Mouse (Mus musculus) adrenal gland, postnatal 36 days (tissue): ENCODE measurements around the gene Uevld. TPM values are rescaled to one million over a fixed set of nuclear protein-coding genes. Genes with fewer than 3 reads are reported as not detected.
"Not testable (repeated sequence)": the region's sequence is repeated elsewhere in the genome, so short reads cannot be mapped to it uniquely, and the experiment has no call there.

Experiments used
- DNase-seq, 2 experiments: peaks; one replicate each; pipeline ENCODE4 v3.0.0; 2021; ENCODE audit warnings: mixed read lengths in 1 of 2
- total RNA-seq, 2 experiments: library from RNA; stranded (reverse); gene quantifications; 2 replicates each; pipeline ENCODE4 v1.2.3; 2021

The Uevld gene
- total RNA-seq, 2 experiments from 2014 or later, result 16.8 to 21.9 TPM

DNA sequence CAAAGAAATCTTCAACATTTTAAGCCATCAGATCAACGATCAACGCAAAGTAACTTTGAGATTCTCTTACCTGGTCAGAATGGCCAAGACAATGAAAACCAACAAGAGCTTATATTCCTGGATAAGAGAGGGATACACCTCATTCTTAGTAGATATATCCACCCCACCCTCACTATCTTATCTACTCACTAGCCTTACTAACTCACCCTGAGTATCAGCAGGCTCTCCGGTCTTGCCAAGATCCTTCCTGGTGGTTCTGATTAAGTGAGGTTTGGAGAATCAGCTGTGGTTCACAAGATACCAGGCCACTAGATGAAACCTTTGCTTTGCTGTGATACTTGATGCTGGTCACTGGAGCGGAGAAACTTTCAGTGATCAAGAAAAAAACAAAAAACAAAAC, 16.3 kb upstream of the Uevld start:
- no peak for DNase-seq

DNA sequence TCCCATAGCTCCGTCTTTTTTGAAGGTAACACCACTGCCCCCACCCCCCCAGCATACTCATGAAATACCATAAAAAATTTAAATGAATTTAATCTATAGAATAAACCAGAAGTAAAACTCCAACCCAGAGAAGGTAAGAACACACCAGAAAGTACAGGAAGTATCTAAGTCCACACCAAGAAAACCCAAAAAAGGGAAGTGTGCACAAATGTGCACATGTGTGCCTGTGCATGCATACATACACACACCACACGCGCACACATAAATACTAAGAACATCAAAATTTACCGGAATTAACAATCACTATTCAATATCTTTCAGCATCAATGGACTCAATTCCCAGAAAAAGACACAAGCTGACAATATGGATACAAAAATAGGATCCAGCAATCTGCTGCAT, 11.6 kb upstream of the Uevld start:
- DNase-seq, result no peak

DNA sequence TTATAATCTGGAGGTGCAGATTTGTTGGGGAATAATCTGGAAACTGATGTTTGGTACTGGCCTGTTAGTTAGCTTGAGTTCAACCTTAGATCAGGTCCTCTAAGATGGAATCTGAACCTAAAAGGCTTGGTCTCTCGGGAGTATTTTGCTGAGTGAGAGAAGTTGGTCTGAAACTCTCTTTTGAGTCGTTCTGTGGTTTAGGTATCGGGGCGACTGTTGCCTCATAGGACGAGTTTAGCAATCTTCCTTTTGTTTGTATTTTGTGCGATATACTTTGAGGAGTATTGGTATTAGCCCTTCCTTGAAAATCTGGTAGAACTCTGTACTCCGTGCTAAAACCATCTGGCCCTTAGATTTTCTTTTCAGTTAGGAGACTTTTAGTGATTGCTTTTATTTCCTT, 5.7 kb upstream of the Uevld start:
- DNase-seq, result no peak

DNA sequence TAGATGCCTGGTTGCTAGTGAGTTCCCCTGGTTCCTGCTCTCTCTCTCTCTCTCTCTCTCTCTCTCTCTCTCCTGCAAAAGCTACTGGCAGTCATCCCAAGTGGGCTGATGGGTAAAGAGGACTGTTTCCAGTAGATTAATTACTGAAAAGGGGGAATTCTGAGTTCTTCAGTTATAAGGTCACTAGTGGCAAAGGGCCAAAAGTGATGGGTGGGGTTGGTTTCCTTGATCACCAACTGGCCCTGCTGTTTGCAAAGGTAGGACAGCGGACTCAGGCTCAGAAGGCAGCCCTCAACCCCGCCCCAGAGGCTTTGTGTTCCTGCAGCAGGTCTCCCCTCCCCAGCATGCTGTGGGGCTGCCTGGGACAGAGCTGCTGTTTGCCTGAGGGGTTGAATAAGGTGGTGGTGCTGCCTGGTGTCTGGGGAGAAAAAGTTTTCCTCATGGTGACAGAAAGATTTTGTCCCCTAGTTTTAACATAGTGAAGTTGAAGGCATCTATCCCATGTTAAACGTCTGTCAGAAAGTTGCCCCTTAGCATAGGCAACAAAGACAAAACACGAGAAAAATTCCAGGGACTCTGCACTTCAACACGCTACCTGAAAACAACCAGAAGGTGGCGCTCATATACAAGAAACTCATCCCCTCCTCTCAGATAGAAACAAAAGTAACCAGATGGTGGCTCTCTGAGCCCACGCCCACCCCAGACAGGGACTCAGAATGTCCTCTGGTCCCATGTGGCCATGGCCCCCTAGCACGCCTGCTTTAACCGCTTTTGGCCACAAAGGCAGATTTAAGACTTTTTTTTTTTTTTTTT, 4.7 kb upstream of the Uevld start:
- DNase-seq, result peak; percentile 47 to 70

DNA sequence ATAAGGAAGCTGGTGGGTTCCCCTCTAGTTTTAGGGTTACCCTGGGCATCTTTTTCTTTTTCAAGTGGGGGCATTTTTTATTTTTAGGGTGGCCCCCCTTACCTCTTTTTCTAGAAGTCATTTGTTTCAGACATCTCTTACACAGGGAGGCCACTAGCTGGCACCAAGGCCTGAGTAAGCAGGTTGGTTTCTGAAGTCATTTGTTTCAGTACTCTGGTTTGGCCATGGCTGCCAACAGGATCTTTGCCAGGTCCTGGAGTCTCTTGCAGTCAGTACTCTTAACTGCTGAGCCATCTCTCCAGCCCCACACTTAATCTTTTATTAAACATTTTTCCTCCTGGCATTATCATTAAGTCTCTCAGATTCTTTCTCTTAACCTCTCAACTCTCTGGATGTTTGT, 3.8 kb upstream of the Uevld start:
- peak; percentile 34 to 46 for DNase-seq

DNA sequence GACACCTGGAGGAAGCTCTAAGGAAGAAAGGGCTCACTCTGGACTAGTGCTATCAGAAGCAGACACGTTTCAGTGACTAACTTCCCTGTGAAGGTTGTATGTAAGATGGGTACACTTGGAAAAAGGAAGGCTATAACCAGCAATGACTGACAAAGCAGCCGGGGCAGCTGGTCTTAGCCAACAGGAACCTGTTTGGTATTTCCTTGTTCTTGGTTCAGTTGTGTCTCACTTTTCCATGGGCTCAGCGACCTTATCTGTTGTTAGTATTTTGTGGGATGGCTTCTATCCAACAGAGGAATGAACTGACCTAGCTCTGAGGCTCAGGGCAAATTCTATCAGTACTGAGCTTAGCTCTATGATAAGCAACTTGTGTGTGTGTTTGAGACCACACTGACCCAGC, 2.7 kb upstream of the Uevld start:
- DNase-seq, result no peak

DNA sequence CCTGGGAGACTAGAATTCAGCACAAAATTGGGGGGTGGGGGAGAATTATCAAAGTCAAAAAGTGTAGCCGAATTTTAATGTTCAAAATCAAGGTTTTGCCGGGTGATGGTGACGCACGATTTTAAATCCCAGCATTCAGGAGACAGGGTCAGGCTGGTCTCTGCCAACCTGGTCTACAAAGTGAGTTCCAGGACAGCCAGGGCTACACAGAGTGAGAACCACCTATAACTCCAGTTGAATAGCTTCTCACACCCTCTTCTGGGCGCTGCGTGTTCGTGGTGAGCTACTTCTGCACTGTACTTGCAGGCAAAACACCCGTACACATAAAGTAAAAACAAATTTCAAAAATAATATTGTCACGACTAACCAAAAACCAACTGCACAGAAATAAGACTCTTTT, 526 bp upstream of the Uevld start:
- no peak for DNase-seq

DNA sequence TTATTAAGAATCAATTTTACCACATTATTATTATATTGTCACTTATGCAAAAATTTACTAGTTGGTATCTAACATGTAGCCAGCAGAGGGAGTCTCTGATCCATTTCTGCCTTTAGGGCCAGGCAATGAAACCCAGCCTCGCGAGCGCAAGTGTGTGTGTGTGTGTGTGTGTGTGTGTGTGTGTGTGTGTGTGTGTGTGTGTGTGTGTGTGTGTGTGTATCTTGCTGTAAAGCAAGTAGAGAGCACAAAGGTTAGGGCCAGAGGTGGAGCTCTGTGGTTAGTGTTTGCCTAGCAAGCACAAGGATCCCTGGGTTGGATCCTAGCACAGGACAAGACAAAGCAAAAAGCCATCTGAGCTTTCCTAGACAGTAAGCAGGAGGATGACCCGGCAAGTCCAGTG, 22.5 kb downstream of the Uevld start:
- DNase-seq, result peak; percentile 12 to 18

DNA sequence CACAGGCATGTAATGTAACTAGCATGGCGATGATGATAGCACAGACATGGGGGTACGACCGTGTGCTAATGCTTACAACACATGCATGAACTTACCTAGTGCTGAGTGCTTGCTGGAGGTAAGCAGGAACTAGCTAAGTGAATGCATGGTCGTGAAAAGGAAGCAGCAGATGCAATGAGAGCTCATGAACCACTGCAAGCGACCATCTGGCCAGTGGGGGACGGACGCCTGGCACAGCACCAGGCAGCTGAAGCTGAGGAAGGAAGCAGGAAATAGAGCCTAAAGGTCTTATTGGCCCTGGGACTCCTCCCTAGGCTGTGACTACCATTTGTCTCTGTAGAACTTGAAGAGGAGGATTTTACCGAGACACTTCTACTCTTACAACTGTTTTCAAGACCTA, 23.5 kb downstream of the Uevld start:
- DNase-seq, result no peak

DNA sequence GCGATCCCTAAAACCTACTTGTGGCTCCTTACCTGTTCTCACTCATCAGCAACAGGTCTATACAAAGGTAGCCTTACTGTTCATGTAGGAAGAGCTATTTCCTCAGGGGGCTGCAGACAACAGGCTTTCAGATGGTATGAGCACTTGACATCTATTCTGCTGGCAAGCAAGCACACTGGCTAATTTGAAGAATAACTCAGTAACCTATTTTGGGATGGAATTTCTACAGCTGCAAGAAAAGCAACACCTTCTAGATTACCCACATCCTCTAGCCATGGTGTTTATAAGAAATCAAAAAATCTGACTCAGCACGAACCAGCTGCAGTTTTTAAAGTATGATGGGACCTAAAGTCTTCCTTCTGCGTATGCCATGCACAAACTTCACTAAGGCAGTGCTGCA, 27.0 kb downstream of the Uevld start:
- DNase-seq, result no peak

DNA sequence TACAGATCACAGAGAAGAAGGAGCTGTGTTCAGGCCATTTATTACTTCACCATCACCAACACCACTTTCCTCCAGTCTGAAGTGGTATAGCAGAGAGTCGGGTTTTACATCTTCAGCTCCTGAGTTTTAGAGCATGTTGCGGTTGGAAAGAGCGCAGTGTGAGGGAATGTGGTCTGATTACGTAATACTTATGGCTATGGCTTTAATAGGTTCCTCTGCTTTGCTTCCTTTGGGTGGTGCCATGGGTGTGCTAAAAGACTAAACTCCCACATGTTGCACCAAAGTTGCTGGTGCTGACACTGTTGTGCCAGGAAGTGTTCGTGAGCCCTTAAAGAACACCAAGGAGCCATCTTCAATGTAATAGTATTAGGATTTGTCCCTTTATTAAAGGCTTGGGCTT, 30.0 kb downstream of the Uevld start:
- no peak for DNase-seq

DNA sequence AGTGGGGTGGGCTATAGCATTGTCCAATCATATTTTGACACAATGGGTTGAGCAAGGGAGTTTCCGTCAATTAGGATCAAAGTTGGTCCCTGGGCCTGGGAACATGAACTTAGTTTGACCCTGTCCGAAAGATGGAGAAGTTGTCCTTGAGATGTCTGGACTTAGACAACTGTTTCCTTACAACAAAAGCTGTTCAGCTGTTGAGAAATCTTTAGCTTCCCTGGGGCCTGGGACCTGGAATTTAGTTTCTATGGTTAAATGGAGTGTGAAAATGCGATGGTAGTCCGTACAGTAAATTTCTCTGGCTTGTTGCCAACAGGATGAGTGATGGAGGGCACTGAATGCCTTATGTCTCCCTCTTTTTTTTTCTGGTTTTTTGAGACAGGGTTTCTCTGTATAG, 36.3 kb downstream of the Uevld start:
- DNase-seq, result no peak

DNA sequence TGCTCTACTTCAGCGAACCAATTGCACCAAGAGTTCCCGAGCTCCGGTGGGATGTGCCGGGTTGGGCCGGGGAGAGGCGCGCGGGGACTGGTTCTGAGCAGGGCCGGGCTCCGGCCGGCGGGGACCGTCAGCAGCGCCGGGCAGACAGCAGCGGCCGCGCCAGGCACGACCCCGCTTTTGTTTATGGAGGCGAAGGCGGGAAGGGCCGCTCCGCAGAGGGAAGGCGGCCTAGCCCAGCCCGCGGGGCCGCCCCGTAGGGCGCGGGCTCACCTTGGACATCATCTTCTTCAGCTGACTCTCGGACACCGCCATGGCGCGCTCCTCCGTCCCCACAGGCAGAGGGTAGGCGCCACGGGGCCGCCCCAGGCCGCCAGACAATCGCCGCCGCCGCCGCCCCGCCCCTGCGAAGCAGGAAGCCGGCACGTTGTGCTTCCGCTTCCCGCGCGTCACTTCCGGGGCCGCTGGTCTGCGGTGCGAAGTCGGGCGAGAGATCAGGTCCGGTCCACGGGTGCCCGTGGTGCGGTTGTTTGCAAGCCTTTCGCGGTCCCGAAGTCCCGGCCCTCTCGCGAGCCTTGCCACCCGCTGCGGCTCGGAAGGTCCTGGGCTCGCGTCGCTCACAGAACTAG, 38.7 kb downstream of the Uevld start, which contains the start of gene Tsg101:
Tsg101 (minus strand) TSS at position 419 of the 626 bp plus-strand sequence.
- peak; percentile 96 to 98 for DNase-seq

DNA sequence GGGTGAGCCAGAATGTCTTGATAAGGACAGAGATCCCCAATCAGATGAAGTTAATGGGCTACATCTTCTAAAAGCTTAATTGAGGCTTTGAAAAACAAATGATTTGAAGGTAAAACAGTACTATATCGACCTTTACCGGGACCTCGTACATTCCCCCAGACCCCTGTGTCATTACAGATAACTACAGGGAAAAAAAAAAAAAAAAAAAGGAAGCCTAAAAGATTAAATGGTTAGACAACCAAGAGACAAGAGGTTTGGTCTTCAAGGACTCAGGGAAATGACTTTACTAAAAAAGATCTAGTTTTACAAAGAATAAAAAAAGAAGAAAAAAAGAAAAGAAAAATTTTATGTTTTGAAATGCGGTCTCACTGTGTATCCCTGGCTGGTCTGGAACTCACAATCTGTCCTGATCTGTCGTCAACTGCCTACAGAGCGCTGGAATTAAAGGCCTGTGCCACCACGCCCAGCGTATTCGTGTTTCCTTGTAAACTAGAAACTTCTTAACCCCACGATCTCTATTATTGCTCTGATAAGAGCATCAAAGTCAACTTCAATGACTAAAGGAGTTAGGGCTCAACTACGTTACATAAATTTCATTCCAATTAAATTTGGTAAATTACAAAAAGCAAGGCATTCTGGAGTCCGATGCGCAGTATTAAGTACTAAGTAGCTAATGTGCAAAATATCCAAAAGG, 39.5 kb downstream of the Uevld start:
- DNase-seq, result no peak

DNA sequence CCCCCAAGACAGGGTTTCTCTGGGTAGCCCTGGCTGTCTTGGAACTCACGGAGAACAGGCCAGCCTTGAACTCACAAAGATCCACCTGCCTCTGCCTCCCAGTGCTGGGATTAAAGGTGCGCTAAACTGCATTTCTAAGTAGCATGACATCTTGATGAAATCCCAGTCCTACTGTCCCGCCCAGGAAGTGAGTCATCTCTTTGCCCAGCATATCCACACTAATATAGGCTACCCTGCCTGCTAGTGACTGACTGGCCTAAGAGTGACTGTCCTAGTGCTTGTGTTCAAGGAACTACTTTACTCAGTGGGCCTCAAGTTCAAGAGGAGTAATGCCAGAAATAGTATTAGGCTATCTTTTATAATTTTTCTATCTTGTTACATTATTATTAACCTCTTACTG, 42.0 kb downstream of the Uevld start:
- no peak for DNase-seq

DNA sequence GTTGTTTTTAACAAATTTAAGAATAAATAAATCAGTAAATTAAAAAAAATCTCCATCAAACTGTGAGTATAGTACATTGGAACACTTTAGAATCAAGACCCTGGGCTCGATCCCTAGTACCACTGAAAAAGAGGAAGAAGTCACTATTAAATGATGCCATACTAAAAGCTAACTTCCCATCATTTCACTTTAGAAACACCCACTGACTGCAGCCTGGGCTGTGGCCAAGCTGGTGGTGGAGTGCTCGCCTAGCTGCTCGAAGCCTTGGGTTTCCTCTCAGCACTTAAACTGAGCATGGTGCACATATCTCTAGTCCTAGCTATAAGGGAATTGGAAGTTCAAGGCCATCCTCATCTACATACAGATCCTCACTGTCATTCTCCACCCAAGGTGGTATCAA, 47.1 kb downstream of the Uevld start:
- DNase-seq, result no peak

DNA sequence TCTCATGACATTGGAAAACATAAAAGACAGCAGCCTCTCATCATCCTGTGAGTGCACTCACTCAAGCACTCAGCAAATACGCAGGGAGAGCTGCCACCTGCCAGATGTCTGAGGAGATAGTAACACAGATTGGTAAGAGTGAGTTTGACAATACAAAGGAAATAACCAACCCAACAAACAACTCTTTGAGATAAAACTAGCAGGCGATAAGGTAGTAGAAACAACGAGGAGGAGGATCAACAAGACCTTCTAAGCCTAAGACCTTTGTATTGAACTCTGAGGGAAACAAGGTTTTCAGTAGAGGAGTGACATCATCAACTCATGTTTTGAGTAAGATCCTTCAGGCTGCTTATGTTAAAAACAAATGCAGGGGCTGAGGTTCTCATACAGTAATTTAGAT, 59.0 kb downstream of the Uevld start:
- no peak for DNase-seq

DNA sequence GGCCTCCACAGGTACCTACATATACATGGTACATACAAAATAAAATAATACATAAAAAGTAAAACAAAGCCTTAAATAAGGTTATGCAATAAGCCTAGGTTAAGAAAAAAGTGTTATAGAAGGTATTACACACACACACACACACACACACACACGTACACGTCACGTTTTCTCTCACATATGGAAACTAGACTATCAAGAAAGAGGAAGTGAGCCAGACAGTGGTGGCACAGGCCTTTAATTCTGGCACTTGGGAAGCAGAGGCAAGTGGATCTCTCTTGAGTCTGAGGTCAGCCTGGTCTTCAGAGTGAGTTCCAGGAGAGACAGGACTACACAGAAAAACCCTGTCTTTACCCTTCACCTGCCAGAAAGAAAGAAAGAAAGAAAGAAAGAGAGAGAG, 62.8 kb downstream of the Uevld start:
- DNase-seq, result no peak

DNA sequence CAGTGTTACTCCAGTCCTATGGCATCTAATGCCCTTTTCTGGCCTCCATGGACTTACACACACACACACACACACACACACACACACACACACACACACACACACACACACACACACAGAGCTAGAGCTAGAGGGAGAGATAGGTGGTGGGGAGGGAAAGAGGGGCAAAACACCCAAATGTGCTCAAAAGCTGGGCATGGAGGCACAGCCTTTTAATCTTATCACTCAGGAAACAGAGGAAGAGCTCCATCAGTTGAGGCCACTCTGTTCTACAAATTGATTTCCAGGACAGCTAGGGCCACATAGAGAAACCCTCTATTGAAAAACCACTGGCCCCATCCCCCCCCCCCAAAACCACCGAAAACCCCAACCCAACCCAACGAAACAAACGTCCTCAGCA, 75.0 kb downstream of the Uevld start:
- DNase-seq, result no peak

DNA sequence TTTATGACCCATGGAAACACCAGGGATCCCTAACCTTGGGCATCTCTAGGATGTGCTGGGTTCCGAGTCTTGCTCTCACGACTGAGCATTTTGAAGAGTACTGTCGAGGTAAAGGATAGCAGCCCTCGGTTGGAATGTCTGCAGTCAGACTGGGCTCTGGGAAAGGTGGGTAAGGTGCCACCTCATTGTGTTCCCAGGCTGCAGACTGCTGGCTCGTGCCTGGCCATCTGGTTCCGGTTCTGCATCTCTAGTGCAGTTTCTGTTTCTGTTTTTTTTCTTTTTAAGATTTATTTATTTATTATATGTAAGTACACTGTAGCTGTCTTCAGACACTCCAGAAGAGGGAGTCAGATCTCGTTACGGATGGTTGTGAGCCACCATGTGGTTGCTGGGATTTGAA, 76.4 kb downstream of the Uevld start:
- DNase-seq, result not testable (repeated sequence)

DNA sequence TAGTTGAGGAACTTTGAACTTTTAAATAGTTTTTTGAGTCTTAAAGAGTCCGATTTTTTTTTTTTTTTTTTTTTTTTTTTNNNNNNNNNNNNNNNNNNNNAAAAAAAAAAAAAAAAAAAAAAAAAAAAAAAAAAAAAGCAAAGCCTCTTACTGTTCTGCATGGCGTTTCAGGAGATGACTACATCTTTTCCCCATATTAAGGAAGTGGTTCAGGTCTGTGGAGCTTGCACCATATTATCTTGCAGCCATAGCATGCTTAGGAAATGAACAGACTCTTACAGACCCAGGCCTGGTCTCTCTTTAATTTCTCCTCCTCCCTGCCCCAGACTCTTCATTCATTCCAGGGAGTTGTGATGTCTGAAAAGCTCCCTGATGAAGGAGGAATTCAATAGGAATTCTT, 77.3 kb downstream of the Uevld start:
- DNase-seq, result no peak

DNA sequence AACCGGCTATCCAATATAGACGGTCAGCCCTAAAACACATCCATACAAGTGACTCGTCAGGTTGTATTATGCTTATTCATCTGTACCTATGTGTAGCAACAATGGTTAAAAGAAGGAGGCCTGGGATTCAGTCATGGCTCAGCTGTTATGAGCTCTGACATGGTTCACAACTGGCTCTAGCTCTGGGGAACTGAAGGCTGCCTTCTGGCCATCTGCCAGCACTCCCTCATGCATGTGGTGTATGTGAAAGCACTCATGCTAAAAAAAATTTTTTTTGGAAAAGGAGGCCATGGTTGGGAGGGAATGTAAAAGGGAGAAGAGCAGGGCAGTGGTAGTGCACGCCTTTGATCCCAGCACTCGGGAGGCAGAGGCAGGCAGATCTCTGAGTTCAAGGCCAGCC, 78.5 kb downstream of the Uevld start:
- DNase-seq, result peak in 1 of 2 experiments; percentile 5

DNA sequence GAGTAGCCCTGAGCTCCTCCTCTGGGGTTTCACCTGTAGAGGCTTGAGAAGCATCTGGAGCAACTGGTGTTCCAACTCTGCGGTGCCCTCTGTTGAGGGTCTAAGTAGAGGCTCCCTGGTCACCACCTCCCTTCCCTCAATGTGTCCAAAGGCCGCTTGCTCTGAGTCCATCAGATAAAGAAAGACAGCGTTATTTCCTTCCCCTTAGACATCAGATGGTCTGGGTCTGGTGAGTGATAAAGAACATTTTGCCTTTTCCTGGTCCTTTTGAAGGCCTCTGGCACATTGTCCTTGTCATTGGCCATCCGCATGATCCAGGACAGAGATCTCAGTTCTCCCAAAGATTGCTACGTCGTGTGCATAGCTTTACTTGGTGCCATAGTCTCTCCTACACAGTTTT, 81.1 kb downstream of the Uevld start:
- no peak for DNase-seq
